Mouse (Mus musculus): ENCODE data around the gene Appl2.

Appl2 gene

DNA sequence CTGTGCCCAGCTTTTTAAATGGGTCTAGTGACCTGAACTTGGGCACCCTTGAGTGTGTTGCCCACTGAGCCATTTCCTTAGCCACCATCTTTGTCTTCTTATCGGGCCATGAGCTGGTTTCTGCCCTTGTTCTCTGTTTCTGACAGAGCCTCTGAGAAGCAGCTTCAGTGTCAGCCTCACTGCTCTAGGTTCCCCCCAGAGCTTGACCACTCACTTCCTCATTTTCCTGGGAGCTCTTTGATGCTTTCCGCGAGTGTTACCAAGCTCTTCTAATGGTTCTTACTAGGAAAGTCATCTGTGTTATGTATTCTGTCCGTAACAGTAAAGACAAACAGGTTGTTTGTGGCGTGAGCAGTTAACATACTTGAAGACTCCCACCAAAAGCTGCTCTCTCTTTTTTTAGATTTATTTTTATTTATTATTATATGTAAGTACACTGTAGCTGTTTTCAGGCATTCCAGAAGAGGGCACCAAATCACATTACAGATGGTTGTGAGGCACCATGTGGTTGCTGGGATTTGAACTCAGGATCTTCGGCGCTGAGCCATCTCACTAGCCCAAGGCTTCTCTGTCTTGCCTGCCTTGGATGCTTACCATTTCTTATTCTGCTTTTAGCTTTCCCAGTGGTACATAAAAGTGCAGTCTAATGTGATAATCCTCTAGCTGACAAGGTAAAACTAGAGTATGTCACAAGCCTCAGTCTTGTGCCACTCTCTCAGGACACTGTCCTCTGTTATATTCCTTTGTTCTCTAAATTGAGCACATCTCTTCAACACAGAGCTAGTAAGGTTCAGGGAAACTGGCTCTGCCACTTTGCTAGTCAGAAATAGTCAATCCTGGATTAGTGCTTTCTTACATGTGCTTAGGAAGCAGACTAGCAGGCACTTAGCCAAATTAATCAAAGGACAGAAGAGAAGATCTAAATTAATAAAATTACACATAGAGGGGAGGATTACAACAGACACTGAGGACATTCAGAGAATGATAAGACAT, 82.8 kb downstream of the Appl2 start:
- no peak for DNase-seq (ENCODE audit: low spot score in 2 of 2)

DNA sequence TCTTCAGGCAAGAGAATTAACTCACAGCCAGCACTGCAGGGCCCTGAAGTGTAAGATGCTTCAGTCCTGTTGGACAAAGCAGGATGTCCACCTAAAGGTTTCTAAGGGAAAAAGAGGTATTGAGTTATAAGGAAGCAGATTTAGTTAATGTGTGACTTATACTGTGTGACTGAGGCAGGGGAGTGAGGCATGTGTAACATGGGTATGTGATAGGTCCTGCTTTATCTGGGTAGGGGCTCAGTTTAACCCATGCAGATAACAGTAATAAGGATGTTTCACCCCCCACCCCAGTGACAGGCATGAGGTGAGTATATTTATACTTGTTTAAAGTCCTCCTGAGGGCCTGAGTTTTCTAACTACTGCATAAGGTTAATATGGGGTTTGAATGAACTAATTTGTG, 85.5 kb downstream of the Appl2 start:
- no peak for DNase-seq (ENCODE audit: low spot score in 2 of 2)

Data from spleen, postnatal 4 days (tissue).